Mouse (Mus musculus) activated CD4-positive, CD25-positive, alpha-beta regulatory T cell, adult 4 months (primary cell): Measurements from ENCODE around the gene Kyat3. TPM values are rescaled to one million over a fixed set of nuclear protein-coding genes. Genes with fewer than 3 reads are reported as not detected.
A peak's percentile ranks its signal among the peaks of the same experiment; 100 is the strongest.
"Not testable (repeated sequence)": the region's sequence is repeated elsewhere in the genome, so short reads cannot be mapped to it uniquely, and the experiment has no call there.

Experiments used
- ATAC-seq: one replicate; pipeline ENCODE4 v1.8.0; 2017
- polyA plus RNA-seq, 2 experiments: library from polyadenylated mRNA; unstranded; fragments of 100-300 nt; shearing (Covaris generic); gene quantifications; one replicate each; pipeline ENCODE4 v1.2.1; 2017

Kyat3 gene
- 1 to 10 TPM; 5.2 TPM for polyA plus RNA-seq

DNA sequence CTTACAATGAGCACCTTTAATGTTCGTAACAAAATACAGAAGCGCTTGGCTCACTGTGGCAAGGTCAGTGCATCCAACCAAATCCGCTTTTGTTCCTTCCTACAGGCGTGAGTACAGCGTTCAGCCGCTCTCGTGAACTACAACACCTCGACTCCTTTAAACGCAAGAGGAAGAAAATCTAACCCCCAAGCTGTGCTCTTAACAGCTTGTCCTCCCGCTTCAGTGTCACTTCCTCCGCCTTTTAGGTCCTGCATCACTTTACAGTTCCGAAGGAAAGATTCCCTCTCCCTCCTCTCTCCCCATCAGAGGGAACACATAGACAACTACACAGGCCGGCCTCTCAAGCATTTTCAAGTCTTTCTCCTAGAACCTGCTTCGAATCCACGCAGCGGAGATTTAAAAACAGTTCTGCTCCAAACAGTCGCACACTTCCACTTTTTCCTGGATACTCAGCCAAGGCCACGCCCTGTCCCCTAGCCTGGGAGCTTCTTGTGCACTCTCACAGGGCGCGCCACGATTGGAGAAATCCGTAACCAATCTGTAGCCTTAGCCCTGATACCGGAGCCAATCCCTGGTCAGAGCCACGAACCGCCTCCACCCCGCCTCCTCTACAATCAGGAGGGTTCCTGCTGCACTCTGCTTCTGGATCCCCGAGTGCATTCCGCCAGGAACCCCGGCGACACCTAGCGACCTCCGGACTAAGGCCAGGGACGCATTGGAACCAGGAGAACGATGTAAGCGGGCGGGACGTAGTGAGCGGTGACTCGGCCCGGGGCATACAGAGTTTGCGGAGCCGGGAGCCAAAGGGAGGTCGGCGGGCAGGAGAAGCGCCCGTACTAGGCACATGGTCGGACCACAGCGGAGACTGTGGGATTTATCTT, at the start of gene Kyat3:
Gene Kyat3, plus strand, starts transcription at position 610 of the 881 bp plus-strand sequence.
- ATAC-seq: peak; percentile 100

DNA sequence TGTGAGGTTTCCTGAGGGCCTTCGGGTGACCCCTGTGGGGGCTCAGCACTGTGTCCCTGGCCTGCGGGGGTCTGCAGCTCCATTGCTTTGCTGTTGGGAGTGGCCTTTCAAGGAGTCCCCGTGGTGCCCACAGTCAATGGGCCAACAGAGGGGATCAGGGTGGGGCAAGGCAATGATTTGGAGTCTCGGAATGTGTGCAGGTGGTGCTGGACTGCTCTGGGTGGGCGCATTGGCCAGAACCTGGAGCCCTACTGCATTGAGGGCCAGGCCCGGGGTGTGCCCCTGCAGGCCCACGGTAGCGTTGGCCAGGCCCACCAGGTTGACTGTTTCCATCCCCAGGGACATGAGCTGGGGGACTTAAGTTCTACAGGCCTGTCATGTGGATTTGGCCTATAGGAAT, 36.1 kb upstream of the Kyat3 start:
- ATAC-seq: no peak

DNA sequence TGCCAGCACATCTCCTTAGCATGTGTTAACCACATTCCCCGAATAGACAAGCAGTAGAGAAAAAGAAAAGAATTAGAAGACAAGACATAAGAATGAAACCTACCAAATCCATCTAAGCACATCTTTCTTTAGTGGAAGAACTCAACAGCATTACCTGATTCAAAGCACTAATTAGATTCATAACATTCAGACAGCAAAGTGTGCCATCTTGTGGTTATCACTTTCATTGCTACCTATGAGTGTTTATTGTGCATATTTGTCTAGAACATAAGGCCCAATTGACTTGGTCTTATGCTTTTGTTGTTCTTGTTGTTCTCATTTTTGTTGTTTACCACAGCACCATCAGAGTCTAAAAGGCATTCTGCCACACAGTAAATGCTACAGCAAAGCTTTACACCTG, 26.2 kb upstream of the Kyat3 start:
- ATAC-seq: peak; percentile 46

DNA sequence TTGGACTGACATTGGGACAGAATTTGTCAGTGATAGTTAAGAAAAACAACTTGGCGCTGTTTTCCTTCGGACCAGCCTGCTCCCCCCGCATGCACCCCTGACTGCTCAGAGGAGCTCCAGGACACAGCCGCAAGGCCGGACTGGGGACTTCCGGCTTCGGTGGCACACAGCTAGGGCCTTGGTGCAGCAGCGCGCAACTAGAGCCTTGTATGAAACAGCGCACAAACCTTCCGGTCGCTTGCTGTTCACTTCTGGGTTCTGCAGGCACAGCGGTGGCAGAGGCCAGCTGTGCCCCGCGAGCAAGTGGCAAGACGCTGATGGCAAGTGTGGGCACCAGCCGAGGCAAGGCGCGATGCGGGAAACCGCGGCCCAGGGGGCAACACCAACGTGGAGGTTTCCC, 12.9 kb upstream of the Kyat3 start:
- ATAC-seq: no peak

DNA sequence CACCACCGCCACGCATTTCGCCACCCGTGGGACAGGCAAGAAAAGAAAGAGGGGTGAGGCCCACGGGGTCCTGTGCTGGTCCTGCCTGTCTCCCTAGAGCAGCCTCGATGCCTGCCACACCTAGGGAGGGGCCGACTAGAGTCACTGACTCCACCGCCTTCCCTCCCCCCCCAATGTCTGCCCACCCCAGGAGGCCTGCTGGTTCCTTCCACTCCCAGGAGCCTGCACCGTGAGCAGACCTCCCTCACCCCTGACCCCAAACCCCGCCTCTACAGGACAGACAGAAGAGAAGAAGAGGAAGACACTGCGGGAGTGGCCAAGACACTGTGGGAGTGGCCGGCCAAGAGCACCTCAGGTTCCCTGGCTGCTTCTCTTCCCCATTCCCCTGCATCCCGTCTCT, 12.5 kb upstream of the Kyat3 start:
- ATAC-seq: peak; percentile 23

DNA sequence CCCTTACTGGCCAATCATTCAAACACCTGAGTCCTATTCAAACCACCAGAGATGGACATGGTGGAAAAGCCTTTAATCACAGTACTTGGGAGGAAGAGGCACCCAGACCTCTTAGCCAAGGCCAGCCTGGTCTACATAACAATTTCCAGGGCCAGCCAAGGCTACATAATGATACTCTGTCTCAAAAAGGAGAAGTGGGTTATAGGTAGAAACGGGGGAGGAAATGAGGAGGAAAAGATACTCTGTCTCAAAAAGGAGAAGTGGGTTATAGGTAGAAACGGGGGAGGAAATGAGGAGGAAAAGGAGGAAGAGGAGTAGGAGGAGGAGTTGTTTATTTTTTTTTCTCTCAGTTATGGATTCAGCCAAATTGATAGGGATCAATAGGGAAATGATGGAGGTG, 4.3 kb upstream of the Kyat3 start:
- no peak for ATAC-seq

DNA sequence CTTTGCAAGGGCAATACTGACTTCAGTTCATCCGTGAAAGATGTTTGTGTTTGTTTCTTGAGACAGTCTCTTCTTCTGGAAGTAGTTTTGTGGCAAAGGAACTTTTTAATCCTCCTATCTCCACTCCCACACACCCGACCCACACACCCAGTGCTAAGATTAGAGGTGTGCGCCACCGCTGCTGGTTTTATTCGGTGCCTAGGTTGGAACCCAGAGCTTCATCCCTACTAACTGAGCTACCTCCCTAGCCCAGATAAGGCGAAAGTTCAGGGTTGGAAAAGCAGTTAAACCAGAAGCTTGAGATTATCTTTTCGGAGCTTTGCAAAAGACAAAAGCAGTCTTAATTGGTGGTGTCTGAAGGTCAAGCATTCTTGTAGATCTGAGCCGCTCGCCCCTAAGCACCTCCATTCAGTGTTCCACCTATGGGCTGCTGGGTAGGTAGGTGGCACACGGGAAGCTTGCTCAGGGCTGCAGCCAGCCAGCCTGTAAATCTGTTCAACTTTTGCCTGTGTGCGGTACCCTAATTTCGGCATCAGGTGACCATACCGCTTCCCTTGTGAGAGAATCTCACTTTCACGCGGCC, 647 bp downstream of the Kyat3 start:
- no peak for ATAC-seq

DNA sequence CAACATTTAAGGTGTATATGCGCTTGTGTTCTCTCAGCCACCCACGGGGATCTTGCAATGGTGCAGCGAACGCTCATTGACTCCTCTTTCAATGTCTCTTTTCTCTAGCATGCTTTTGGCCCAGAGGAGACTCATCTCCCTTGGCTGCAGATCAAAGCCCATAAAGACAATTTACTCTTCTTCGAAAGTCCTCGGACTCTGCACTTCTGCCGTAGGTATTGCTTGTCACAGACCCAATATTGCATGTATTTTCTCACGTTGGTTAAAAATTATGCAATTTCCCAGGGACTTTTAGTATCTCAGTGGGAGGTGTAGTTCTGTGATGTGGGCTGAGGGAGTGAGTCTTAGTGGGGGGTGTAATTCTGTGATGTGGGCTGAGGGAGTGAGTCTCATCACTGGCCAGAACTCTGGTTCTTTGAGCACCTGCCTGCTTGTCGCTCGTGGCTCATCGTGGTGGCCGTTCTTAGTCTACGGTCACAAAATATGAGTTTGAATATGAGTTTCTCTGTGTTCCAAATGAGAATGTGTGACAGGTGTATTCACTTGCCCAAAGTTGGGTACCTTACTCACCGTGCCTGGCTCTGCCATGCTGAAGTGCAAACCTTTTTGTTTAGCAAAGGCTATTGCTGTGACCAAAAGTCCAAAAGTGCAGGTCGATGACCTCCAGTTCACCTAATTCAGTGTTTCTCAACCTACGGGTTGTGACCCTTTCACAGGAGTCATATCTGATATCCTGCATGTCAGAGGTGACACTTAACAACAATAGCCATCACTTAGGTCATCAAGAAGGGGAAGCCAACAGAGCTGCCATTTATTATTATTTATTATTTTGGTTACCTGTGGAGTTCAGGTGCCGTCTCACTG, 6.0 kb downstream of the Kyat3 start:
- no peak for ATAC-seq

DNA sequence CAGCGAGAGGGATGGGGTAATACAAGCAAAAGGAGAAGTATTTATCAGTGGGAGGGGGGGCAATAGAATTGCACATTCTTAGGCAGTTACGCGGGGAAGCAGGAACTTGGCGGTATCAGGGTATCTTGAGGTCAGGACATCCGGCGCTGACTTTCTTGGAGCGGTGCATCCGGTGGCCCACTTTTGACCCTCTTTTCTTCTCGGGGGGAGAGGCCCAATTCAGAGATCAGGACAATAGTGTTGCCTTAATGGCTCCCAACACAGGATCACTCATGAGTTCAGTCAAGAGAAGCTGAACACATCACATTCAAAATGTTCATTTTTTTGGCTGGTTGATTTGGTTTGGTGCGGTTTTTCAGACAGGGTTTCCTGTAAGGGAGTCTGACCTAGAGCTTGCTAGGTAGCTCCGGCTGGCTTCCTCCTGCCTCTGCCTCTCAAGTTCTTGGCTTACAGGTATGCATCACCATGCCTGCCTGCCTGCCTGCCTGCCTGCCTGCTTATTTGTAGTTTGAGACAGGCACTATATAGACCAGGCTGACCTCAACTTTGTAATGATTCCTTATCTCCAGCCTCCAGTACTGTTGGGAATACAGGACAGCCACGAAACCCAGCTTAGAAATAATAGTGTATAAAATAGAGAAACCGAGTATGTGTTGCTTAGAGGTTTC, 7.5 kb downstream of the Kyat3 start:
- not testable (repeated sequence) for ATAC-seq

DNA sequence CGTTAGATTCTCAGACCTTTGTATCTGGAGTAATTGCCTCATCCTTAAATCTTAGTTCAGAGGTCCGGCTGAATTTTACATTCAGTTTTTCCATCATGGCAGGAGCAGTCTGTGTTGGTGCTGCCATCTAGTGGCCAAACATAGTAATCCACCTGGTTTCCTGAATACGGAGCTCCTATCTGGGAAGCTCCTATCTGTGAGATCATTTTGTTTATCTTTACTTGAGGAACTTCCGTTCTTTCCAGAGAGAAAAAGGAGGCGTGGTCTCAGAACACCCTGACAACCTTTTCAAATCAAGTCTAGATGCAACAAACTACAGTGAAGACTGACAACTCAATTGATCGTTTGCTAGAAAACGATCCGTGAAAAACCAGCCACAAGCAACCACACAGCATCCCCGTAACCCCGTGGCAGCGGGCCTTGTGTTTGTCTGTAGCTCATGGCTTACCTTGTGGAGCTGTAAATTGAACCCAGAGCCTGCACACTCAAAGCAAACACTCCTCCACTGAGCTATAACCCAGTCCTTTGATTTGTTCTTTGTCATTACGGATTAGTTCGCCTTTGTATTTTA, 8.1 kb downstream of the Kyat3 start:
- ATAC-seq: peak; percentile 68

DNA sequence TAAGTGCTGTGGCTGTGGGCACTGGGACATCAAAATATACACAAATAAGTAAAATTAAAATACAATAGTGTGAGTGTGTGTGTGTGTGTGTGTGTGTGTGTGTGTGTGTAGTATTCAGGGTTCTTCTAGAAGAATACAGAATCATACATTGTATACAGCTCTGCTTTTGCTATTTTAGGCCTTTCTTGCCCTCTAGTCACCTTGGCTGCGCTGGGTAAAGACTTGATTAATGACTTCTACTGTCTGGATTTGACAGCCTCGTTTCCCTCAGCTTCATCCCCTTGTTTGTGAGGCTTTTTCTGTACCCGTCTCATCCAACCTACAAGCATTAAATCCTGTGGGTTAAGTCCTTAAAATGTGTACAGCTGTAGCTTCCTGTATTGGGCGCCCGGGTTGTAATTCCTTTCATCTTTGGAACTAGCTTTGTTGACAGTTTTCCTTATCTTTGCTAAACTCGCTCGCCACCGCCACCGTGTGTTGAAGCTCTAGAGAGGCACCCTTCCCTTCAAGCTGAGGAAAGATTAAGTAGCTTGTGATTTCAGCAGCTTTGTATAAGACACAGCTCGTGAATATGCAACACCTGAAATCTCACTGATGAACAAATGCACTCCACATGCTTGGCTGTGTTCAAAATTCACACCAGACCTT, 9.6 kb downstream of the Kyat3 start:
- peak; percentile 62 for ATAC-seq

DNA sequence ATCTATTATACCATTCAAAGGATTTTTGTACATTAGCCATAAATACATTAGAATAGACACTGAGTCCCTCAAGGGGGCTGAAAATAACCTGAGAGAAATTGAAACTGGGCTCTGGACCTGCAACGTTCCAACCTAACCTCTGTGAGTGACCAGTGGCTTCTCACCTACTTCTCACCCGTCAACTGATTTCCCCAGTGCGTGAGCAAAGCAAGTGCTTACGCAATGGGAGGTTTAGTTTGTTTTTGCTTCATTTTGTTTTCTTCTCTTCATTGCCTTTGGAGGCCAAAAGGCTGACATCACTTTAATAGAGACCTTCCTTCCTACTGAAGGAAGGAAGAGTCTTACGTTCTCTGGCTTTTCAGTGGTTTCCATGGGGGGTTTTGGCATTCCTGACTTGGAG, 10.5 kb downstream of the Kyat3 start:
- no peak for ATAC-seq

DNA sequence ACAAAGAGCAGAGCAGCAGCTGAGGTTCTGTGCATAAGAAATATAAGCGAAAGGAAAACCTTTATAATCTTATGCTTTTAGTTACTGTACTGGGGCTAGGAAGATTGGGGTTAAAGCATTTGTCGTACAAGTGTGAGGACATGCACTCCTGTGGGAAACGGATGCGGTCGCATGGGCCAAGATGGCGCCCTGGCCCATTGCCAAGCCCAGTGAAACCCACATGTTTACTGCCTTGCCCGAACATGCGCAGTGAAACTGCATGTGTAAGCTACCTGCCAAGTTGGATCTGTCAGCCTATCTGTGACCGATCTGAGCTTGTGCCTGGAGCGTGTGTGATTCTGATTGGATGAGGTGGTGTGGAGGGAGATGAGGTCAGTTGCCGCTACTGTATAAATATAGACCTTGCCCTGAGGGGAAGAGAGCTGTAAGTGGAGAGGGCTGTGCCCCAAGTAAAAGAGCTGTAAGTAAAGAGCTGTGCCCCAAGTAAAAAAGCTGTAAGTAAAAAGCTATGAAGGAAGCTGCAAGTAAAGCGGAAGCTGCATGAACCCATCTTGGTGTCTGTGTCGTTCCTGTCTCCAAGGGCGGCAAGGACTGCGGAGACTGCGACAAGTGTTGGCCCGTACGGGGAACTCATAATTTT, 11.7 kb downstream of the Kyat3 start:
- ATAC-seq: not testable (repeated sequence)

DNA sequence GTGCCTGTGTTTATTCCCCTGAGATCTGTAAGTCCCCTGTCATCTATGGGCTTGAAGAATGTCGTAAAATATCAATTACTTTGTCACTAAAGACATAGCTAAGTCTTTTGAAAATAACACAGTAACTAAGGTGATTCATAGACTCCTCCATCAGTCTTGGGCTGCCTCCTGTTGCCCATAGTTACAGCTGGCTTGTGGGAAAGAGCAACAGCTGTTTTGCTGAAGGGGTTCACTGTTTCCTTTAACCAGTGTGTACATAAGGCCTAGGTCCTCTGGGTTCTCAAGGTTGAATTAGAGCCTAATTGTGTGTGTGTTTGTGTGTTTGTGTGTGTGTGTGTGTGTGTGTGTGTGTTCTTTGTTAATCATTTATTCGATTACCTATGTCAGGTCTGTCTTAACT, 24.6 kb downstream of the Kyat3 start:
- no peak for ATAC-seq

DNA sequence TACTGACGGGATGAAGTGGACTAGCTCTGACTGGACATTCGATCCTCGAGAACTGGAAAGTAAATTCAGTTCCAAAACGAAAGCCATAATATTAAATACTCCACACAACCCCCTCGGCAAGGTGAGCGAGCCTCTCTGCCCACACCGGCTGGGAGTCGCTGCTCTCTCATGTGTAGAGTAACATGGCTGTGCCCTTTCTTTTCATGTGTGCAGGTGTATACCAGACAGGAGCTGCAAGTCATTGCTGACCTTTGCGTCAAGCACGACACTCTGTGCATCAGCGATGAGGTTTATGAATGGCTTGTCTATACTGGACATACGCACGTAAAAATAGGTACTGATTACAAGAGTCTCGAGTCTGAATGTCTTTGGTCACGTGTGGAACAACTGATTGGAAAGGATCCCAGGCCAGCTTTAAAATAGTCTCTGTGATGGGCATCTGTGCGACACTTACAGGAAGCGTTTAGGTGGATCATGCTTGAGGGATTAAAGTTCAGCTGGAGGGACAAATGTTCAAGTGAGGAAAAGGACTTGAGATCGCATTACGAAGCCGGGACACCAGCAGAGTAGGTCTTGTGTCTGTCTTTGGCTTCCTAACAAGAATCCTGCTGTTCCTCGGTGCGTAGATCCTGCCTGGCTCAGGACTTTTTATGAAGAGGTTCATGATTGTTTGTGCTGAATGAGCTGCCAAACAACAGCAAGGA, 25.3 kb downstream of the Kyat3 start:
- ATAC-seq: no peak

DNA sequence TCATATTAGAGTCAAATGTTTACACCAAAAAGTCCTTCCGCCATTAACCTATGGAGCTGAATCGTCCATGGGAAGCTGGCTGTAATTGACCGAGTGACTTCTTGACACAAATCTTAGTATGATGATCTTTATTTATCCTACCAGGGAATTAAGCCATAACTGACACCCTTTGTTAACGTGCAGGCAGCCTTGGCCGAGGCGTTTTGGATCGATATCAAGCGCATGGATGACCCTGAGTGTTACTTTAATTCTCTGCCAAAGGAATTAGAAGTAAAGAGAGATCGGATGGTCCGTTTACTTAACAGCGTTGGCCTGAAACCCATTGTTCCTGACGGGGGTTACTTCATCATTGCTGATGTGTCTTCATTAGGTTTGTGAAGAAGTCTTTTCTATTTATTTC, 33.4 kb downstream of the Kyat3 start:
- no peak for ATAC-seq

DNA sequence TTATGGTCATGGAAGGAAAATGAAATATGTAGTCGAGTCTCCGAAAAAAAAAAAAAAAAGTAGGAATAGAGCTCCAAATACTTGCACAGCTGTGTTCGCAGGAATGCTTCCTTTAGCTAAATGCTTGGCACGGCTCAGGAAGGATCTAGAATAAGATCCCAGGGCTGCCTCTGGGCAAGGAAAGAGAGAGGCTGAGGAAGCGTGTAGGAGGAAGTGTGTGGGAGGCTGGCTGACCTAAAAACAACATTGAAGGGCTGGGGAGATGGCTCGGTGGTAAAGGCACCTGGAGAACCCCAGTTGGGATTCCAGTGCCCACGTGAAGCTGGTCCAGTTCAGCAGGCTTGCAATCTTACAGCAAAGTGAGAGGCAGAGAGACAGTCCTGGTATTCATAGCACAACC, 40.0 kb downstream of the Kyat3 start:
- ATAC-seq: no peak

DNA sequence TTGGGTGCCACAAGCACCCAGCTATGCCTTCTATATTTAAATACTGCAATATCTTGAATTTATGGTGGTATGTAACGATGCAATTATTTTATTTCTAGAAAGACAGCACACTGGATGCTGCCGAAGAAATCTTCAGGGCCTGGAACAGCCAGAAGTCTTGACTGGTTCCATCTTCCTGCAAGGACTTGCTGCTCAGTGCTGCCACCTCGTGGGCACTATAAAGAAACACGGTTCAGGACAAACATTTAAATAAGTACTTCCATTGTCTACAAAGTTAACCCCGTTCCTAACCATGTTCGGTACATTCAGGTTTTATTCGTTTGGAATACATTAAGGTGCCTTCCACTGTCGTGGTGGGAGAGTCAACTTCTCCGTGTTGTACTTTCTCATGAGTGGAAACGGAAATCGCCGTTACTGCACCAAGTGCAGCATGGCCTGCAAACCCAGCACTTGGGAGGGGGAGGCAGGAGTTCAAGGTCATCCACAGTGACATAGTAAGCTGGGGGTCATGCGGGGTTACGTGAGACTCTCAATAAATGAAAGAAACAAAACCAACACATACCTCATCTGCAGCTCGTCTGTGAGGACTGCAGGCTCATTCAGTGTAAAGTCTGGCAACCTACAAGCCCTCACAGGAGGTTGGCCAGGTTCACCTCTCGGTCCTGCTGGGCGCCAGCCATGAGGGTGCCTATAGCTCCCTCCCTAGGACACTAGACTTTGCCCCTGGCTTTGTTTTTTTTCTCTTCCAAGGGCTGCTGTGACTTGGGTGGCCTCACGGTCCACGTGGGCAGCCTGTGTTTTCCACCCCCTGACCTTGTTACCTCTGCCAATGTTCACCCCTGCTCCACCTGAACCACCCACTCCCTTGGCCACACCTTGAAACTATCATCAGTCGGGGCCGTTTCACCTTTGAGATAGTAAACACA, 43.4 kb downstream of the Kyat3 start:
- ATAC-seq: peak; percentile 75

DNA sequence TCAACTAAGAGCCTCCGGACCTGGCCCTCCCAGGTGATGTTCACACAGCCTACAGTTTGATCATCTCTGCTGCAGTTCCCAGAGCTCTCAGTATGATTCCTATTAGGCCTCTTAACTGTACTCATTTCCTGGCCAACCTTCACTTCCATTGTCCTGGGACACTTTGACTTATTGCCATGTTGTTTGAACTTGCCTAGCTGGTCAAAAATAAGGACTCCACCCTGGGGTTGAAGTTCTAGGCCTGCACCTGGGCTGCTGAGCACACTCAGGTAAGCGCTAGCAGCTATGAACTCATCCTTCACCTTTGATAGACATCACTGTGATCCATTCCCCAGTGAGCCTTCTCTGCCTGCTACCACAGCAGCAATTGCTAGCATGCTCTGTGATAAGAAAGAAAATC, 44.2 kb downstream of the Kyat3 start:
- no peak for ATAC-seq

DNA sequence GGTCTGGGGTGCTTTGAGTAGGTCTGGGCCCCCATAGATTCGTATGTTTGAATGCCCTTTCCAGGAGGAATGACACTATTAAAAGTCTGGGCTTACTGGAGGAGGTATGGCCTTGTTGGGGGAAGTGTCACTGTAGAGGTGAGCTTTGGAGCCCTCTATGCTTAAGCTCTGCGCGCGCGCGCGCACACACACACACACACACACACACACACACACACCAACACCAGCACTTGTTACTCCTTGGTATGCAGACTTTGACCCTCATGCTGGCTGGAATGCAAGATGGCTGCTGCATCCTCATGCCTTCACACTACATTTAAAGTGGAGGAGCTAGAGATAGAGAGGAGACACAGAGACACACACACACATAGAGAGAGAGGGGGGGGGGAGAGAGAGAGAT, 46.8 kb downstream of the Kyat3 start:
- ATAC-seq: no peak
